Mouse (Mus musculus): ENCODE data around the gene Rpl9-ps6. TPM values are rescaled to one million over a fixed set of nuclear protein-coding genes. Genes with fewer than 3 reads are reported as not detected.
"Not testable (repeated sequence)": the region's sequence is repeated elsewhere in the genome, so short reads cannot be mapped to it uniquely, and the experiment has no call there.

The Rpl9-ps6 gene
- polyA plus RNA-seq, 1 experiment: 0.65 TPM

- Histone ChIP-seq H3K27me3 (ENCODE audit: control insufficient read depth, insufficient read depth, low read length) (no peaks in the 10 kb centered on the region), H3K4me1 (ENCODE audit: control insufficient read depth, insufficient read depth, insufficient read length, low read length) (peaks cover 2% of the 10 kb centered on the region; the same call in 1 of the 2 replicates), H3K4me3 (ENCODE audit: low read depth, low read length) (no peak overlapping the region), H3K36me3 (ENCODE audit: control insufficient read depth, insufficient read depth, low read length) (no peaks in the 10 kb centered on the region), H3K27ac (ENCODE audit: insufficient read depth, low read depth, low read length) (no peak overlapping the region)
- no peak for TF ChIP-seq CTCF (IDR thresholded peaks at IDR 0.05; ENCODE audit: extremely low read depth, insufficient read length, insufficient replicate concordance, low read depth, low read length)
- no peak for TF ChIP-seq POLR2A (IDR thresholded peaks at IDR 0.05; ENCODE audit: low read depth, low read length)
- WGBS: 76% methylated on average over 13 of the region's 13 CpGs
Observed at GRCm38 (mm10) chr19:32470570-32471263, 4.3 kb upstream of the Rpl9-ps6 start.

- Histone ChIP-seq H3K4me1 (ENCODE audit: control insufficient read depth, insufficient read depth, insufficient read length, low read length) (peaks cover 2% of the 10 kb centered on the region; the same call in 1 of the 2 replicates), H3K27me3 (ENCODE audit: control insufficient read depth, insufficient read depth, low read length) (no peaks in the 10 kb centered on the region), H3K27ac (ENCODE audit: insufficient read depth, low read depth, low read length) (no peak overlapping the region), H3K36me3 (ENCODE audit: control insufficient read depth, insufficient read depth, low read length) (no peaks in the 10 kb centered on the region), H3K4me3 (ENCODE audit: low read depth, low read length) (no peak overlapping the region)
- WGBS: 8% methylated on average over 6 of the region's 6 CpGs
- TF ChIP-seq CTCF (IDR thresholded peaks at IDR 0.05; ENCODE audit: extremely low read depth, insufficient read length, insufficient replicate concordance, low read depth, low read length) (peak; percentile 40; the same call in 1 of the 2 replicates), POLR2A (IDR thresholded peaks at IDR 0.05; ENCODE audit: low read depth, low read length) (no peak)
Observed at GRCm38 (mm10) chr19:32470059-32470497, 3.7 kb upstream of the Rpl9-ps6 start.

- WGBS: 96% methylated on average over 5 of the region's 5 CpGs
- H3K27me3 ChIP-seq (ENCODE audit: control insufficient read depth, insufficient read depth, low read length): no peaks in the 10 kb centered on the region
Observed at GRCm38 (mm10) chr19:32467325-32467724, 947 bp upstream of the Rpl9-ps6 start.

GRCm38 (mm10) chr19:32465228-32465627 is 1.1 kb downstream of the Rpl9-ps6 start:
- Histone ChIP-seq H3K4me3 (ENCODE audit: low read depth, low read length) (no peak overlapping the region), H3K27me3 (ENCODE audit: control insufficient read depth, insufficient read depth, low read length) (no peaks in the 10 kb centered on the region), H3K4me1 (ENCODE audit: control insufficient read depth, insufficient read depth, insufficient read length, low read length) (peaks cover 4% of the 10 kb centered on the region; the same call in 1 of the 2 replicates), H3K27ac (ENCODE audit: insufficient read depth, low read depth, low read length) (no peak overlapping the region), H3K36me3 (ENCODE audit: control insufficient read depth, insufficient read depth, low read length) (no peaks in the 10 kb centered on the region)
- TF ChIP-seq CTCF (IDR thresholded peaks at IDR 0.05; ENCODE audit: extremely low read depth, insufficient read length, insufficient replicate concordance, low read depth, low read length): no peak
- TF ChIP-seq POLR2A (IDR thresholded peaks at IDR 0.05; ENCODE audit: low read depth, low read length): no peak
- 61% methylated on average over 4 of the region's 4 CpGs for WGBS

More at GRCm38 (mm10) chr19:32467325-32467724, 947 bp upstream of the Rpl9-ps6 start:
- Histone ChIP-seq H3K4me3 (ENCODE audit: low read depth, low read length) (no peak overlapping the region), H3K27ac (ENCODE audit: insufficient read depth, low read depth, low read length) (no peak overlapping the region), H3K4me1 (ENCODE audit: control insufficient read depth, insufficient read depth, insufficient read length, low read length) (peaks cover 6% of the 10 kb centered on the region; the same call in 1 of the 2 replicates), H3K36me3 (ENCODE audit: control insufficient read depth, insufficient read depth, low read length) (no peaks in the 10 kb centered on the region)
- TF ChIP-seq POLR2A (IDR thresholded peaks at IDR 0.05; ENCODE audit: low read depth, low read length): no peak
- TF ChIP-seq CTCF (IDR thresholded peaks at IDR 0.05; ENCODE audit: extremely low read depth, insufficient read length, insufficient replicate concordance, low read depth, low read length): no peak

- TF ChIP-seq CTCF (IDR thresholded peaks at IDR 0.05; ENCODE audit: extremely low read depth, insufficient read length, insufficient replicate concordance, low read depth, low read length): no peak
- H3K27me3 ChIP-seq (ENCODE audit: control insufficient read depth, insufficient read depth, low read length): no peaks in the 10 kb centered on the region
- H3K36me3 ChIP-seq (ENCODE audit: control insufficient read depth, insufficient read depth, low read length): no peaks in the 10 kb centered on the region
- H3K27ac ChIP-seq (ENCODE audit: insufficient read depth, low read depth, low read length): peak overlapping the region; percentile 65
- peaks cover 4% of the 10 kb centered on the region; the same call in 1 of the 2 replicates for H3K4me1 ChIP-seq (ENCODE audit: control insufficient read depth, insufficient read depth, insufficient read length, low read length)
- no peak overlapping the region for H3K4me3 ChIP-seq (ENCODE audit: low read depth, low read length)
- WGBS: 35% methylated on average over 6 of the region's 6 CpGs
Observed at GRCm38 (mm10) chr19:32463037-32463436, 3.3 kb downstream of the Rpl9-ps6 start.

GRCm38 (mm10) chr19:32457631-32458030 is 8.7 kb downstream of the Rpl9-ps6 start:
- H3K27ac ChIP-seq (ENCODE audit: insufficient read depth, low read depth, low read length); H3K4me1 ChIP-seq (ENCODE audit: control insufficient read depth, insufficient read depth, insufficient read length, low read length); H3K36me3 ChIP-seq (ENCODE audit: control insufficient read depth, insufficient read depth, low read length); H3K27me3 ChIP-seq (ENCODE audit: control insufficient read depth, insufficient read depth, low read length); H3K4me3 ChIP-seq (ENCODE audit: low read depth, low read length): not testable (repeated sequence)
- WGBS: 86% methylated on average over 8 of the region's 8 CpGs

GRCm38 (mm10) chr19:32456744-32457143 is 9.6 kb downstream of the Rpl9-ps6 start:
- Histone ChIP-seq H3K27me3 (ENCODE audit: control insufficient read depth, insufficient read depth, low read length) (no peaks in the 10 kb centered on the region), H3K4me3 (ENCODE audit: low read depth, low read length) (no peak overlapping the region), H3K27ac (ENCODE audit: insufficient read depth, low read depth, low read length) (no peak overlapping the region), H3K36me3 (ENCODE audit: control insufficient read depth, insufficient read depth, low read length) (no peaks in the 10 kb centered on the region), H3K4me1 (ENCODE audit: control insufficient read depth, insufficient read depth, insufficient read length, low read length) (no peaks in the 10 kb centered on the region)
- 82% methylated on average over 2 of the region's 2 CpGs for WGBS
- no peak for TF ChIP-seq CTCF (IDR thresholded peaks at IDR 0.05; ENCODE audit: extremely low read depth, insufficient read length, insufficient replicate concordance, low read depth, low read length)
- no peak for TF ChIP-seq POLR2A (IDR thresholded peaks at IDR 0.05; ENCODE audit: low read depth, low read length)

All from small intestine, adult 2 months (tissue).